Mouse (Mus musculus) midbrain, embryonic 14.5 days (tissue): Measurements from ENCODE around the gene Syt16. TPM values are rescaled to one million over a fixed set of nuclear protein-coding genes. Genes with fewer than 3 reads are reported as not detected.

Experiments used
- ATAC-seq: fragments of 200-750 bp; cut with Nextera tagmentation; 2 replicates; pipeline ENCODE4 v1.8.0; 2017; ENCODE audit warnings: moderate number of reproducible peaks, moderate library complexity; ENCODE audit not compliant: low FRiP score, low TSS enrichment
- DNase-seq: peaks from one replicate; pipeline ENCODE4 v3.0.0-alpha.2; 2015
- H3K27ac ChIP-seq: fragments of 300-500 bp; sonication (generic); replicated peaks from 2 replicates; pipeline ENCODE4 v1.5.1; 2014; ENCODE audit warnings: mild to moderate bottlenecking, low read depth, low read length, moderate library complexity
- H3K27me3 ChIP-seq: fragments of 300-500 bp; sonication (generic); 2 replicates; pipeline ENCODE4 v1.6.1; 2014; ENCODE audit warnings: low read length, control low read depth, mixed read lengths; ENCODE audit not compliant: control insufficient read depth, insufficient read depth
- H3K36me3 ChIP-seq: fragments of 300-500 bp; sonication (generic); 2 replicates; pipeline ENCODE4 v1.6.1; 2014; ENCODE audit warnings: low read length, control low read depth; ENCODE audit not compliant: control insufficient read depth, insufficient read depth
- H3K4me1 ChIP-seq: fragments of 300-500 bp; sonication (generic); 2 replicates; pipeline ENCODE4 v1.6.1; 2014; ENCODE audit warnings: mild to moderate bottlenecking, antibody characterized with exemption, low read length, control low read depth; ENCODE audit not compliant: control insufficient read depth, insufficient read depth
- H3K4me2 ChIP-seq: fragments of 300-500 bp; sonication (generic); 2 replicates; pipeline ENCODE4 v1.6.1; 2014; ENCODE audit warnings: mild to moderate bottlenecking, low read length, moderate library complexity
- H3K4me3 ChIP-seq: fragments of 300-500 bp; sonication (generic); replicated peaks from 2 replicates; pipeline ENCODE4 v1.5.1; 2014; ENCODE audit warnings: low read depth, low read length
- H3K9ac ChIP-seq: fragments of 300-500 bp; sonication (generic); replicated peaks from 2 replicates; pipeline ENCODE4 v1.6.1; 2014; ENCODE audit warnings: mild to moderate bottlenecking, low read length, moderate library complexity
- H3K9me3 ChIP-seq: fragments of 300-500 bp; sonication (generic); 2 replicates; pipeline ENCODE4 v1.6.1; 2016; ENCODE audit warnings: low read length, control low read depth, mixed read lengths; ENCODE audit not compliant: control insufficient read depth
- WGBS: fragments of 180-500 bp; shearing (Covaris S2); extraction: QIAGEN DNeasy Blood & Tissue Kit; methylation state at CpG from one replicate; pipeline ENCODE4 v1.1.7; 2014; 5-methylcytosine and 5-hydroxymethylcytosine counted together
- polyA plus RNA-seq: library from polyadenylated mRNA; unstranded; fragments of >200 nt; fragmentation: Nextera tagmentation; extraction: Ambion mirVana; gene quantifications from 2 replicates; pipeline ENCODE4 v1.2.1, GENCODE M21; 2014

Gene Syt16
- polyA plus RNA-seq, 1 experiment from 2014 or later, result 88.4 TPM

- Histone ChIP-seq H3K9me3 (no peaks in the 10 kb centered on the region), H3K4me1 (no peaks in the 10 kb centered on the region), H3K4me3 (no peak overlapping the region), H3K36me3 (peaks cover 21% of the 10 kb centered on the region), H3K27me3 (no peaks in the 10 kb centered on the region), H3K27ac (no peak overlapping the region), H3K4me2 (no peak overlapping the region), H3K9ac (no peak overlapping the region)
- DNase-seq (peak; percentile 33), ATAC-seq (no peak)
These were observed 7.9 kb upstream of the Syt16 start for GRCm38 (mm10) chr12:73989594-73989993.

GRCm38 (mm10) chr12:73996906-73997296 lies 560 bp upstream of the Syt16 start:
- ATAC-seq (peak; percentile 37; the same call in 1 of the 2 replicates), DNase-seq (peak; percentile 57)
- peak overlapping the region; percentile 84 for H3K27ac ChIP-seq
- H3K4me3 ChIP-seq, result peak overlapping the region; percentile 64
- peaks cover 7% of the 10 kb centered on the region; the same call in 1 of the 2 replicates for H3K4me1 ChIP-seq
- peak overlapping the region; percentile 93 for H3K9ac ChIP-seq
- WGBS, result 52% methylated on average over 12 of the region's 12 CpGs
- peak overlapping the region; percentile 74 for H3K4me2 ChIP-seq
- no peaks in the 10 kb centered on the region for H3K36me3 ChIP-seq
- no peaks in the 10 kb centered on the region for H3K27me3 ChIP-seq
- H3K9me3 ChIP-seq, result no peaks in the 10 kb centered on the region

GRCm38 (mm10) chr12:73998128-73998456 lies 631 bp downstream of the Syt16 start:
- WGBS, result 26% methylated on average over 5 of the region's 5 CpGs
- 0 out of 2 replicates have a peak, but pooled peaks have one; percentile 19 for ATAC-seq

GRCm38 (mm10) chr12:74002449-74002848 lies 5.0 kb downstream of the Syt16 start:
- Histone ChIP-seq H3K4me1 (peaks cover 7% of the 10 kb centered on the region; the same call in 1 of the 2 replicates), H3K36me3 (no peaks in the 10 kb centered on the region), H3K4me3 (no peak overlapping the region), H3K27me3 (no peaks in the 10 kb centered on the region), H3K9ac (no peak overlapping the region), H3K4me2 (no peak overlapping the region), H3K27ac (no peak overlapping the region), H3K9me3 (no peaks in the 10 kb centered on the region)
- ATAC-seq, result no peak
- DNase-seq, result no peak
- 93% methylated on average over 9 of the region's 9 CpGs for WGBS

More at GRCm38 (mm10) chr12:73998128-73998456, 631 bp downstream of the Syt16 start:
- H3K27ac ChIP-seq, result peak overlapping the region; percentile 84
- no peaks in the 10 kb centered on the region for H3K9me3 ChIP-seq
- H3K27me3 ChIP-seq, result no peaks in the 10 kb centered on the region
- H3K36me3 ChIP-seq, result no peaks in the 10 kb centered on the region
- peak overlapping the region; percentile 93 for H3K9ac ChIP-seq
- H3K4me2 ChIP-seq, result peak overlapping the region; percentile 74
- DNase-seq, result peak; percentile 47
- peak overlapping the region; percentile 64 for H3K4me3 ChIP-seq
- peaks cover 7% of the 10 kb centered on the region; the same call in 1 of the 2 replicates for H3K4me1 ChIP-seq

- Histone ChIP-seq H3K9ac (no peak overlapping the region), H3K4me1 (no peaks in the 10 kb centered on the region), H3K4me3 (no peak overlapping the region), H3K27me3 (no peaks in the 10 kb centered on the region), H3K36me3 (no peaks in the 10 kb centered on the region), H3K9me3 (no peaks in the 10 kb centered on the region), H3K27ac (no peak overlapping the region), H3K4me2 (no peak overlapping the region)
- 22% methylated on average over 8 of the region's 8 CpGs for WGBS
- DNase-seq, result peak; percentile 76
- no peak for ATAC-seq
These were observed 12.0 kb downstream of the Syt16 start for GRCm38 (mm10) chr12:74009448-74009911.

GRCm38 (mm10) chr12:74013739-74014138 lies 16.3 kb downstream of the Syt16 start:
- H3K27me3 ChIP-seq, result no peaks in the 10 kb centered on the region
- no peaks in the 10 kb centered on the region for H3K9me3 ChIP-seq
- no peak overlapping the region for H3K27ac ChIP-seq
- DNase-seq, result peak; percentile 88
- 1% methylated on average over 6 of the region's 6 CpGs for WGBS
- no peak overlapping the region for H3K4me3 ChIP-seq
- 0 out of 2 replicates have a peak overlapping the region, but pooled peaks have one; percentile 16 for H3K4me2 ChIP-seq
- no peak overlapping the region for H3K9ac ChIP-seq
- peak; percentile 76 for ATAC-seq
- no peaks in the 10 kb centered on the region for H3K4me1 ChIP-seq
- H3K36me3 ChIP-seq, result no peaks in the 10 kb centered on the region

- DNase-seq (no peak), ATAC-seq (no peak)
- Histone ChIP-seq H3K9ac (no peak overlapping the region), H3K4me1 (no peaks in the 10 kb centered on the region), H3K4me3 (no peak overlapping the region), H3K9me3 (no peaks in the 10 kb centered on the region), H3K4me2 (no peak overlapping the region), H3K36me3 (no peaks in the 10 kb centered on the region), H3K27me3 (no peaks in the 10 kb centered on the region), H3K27ac (no peak overlapping the region)
- 59% methylated on average over 7 of the region's 7 CpGs for WGBS
These were observed 17.3 kb downstream of the Syt16 start for GRCm38 (mm10) chr12:74014739-74015270.

- H3K4me2 ChIP-seq, result no peak overlapping the region
- H3K4me1 ChIP-seq, result no peaks in the 10 kb centered on the region
- ATAC-seq (no peak), DNase-seq (no peak)
- no peaks in the 10 kb centered on the region for H3K36me3 ChIP-seq
- no peak overlapping the region for H3K9ac ChIP-seq
- H3K9me3 ChIP-seq, result no peaks in the 10 kb centered on the region
- H3K27me3 ChIP-seq, result no peaks in the 10 kb centered on the region
- H3K27ac ChIP-seq, result no peak overlapping the region
- 77% methylated on average over 5 of the region's 5 CpGs for WGBS
- H3K4me3 ChIP-seq, result no peak overlapping the region
These were observed 18.0 kb downstream of the Syt16 start for GRCm38 (mm10) chr12:74015491-74015890.

GRCm38 (mm10) chr12:74023260-74023659 lies 25.8 kb downstream of the Syt16 start:
- H3K4me1 ChIP-seq, result no peaks in the 10 kb centered on the region
- H3K27me3 ChIP-seq, result no peaks in the 10 kb centered on the region
- no peak overlapping the region for H3K4me2 ChIP-seq
- no peak overlapping the region for H3K27ac ChIP-seq
- no peaks in the 10 kb centered on the region for H3K36me3 ChIP-seq
- no peaks in the 10 kb centered on the region for H3K9me3 ChIP-seq
- ATAC-seq (no peak), DNase-seq (no peak)
- 58% methylated on average over 5 of the region's 5 CpGs for WGBS
- no peak overlapping the region for H3K4me3 ChIP-seq
- H3K9ac ChIP-seq, result no peak overlapping the region
